Mouse (Mus musculus): ENCODE results near the gene Etnk1.

GRCm38 (mm10) chr6:143190838-143191476 lies 23.9 kb downstream of the Etnk1 start:
- TF ChIP-seq POLR2A (IDR thresholded peaks at IDR 0.05; ENCODE audit: borderline replicate concordance, low read depth, low read length), result no peak
- TF ChIP-seq CTCF (IDR thresholded peaks at IDR 0.05; ENCODE audit: low read depth, low read length), result no peak

Data from bone marrow macrophage, adult 2 months (primary cell).